Mouse (Mus musculus) lung, postnatal 4 days (tissue): ENCODE results near the gene Fnbp1l.

Experiments
- DNase-seq, 2 experiments: peaks; one replicate each; pipeline ENCODE4 v3.0.0; 2021

The Fnbp1l gene

GRCm38 (mm10) chr3:122618991-122619930, at the start of gene Fnbp1l:
Gene Fnbp1l, minus strand, starts transcription at chr3:122619715.
- DNase-seq: peak; percentile 83 to 89

- no peak for DNase-seq
Measured at GRCm38 (mm10) chr3:122660795-122661194, 41.3 kb upstream of the Fnbp1l start.

- no peak for DNase-seq
Measured at GRCm38 (mm10) chr3:122659261-122659917, 39.9 kb upstream of the Fnbp1l start.

GRCm38 (mm10) chr3:122647195-122647837, 27.8 kb upstream of the Fnbp1l start:
- DNase-seq: peak; percentile 31 to 49

GRCm38 (mm10) chr3:122640286-122640685, 20.8 kb upstream of the Fnbp1l start:
- DNase-seq: no peak

- DNase-seq: no peak
Measured at GRCm38 (mm10) chr3:122639197-122639475, 19.6 kb upstream of the Fnbp1l start.

GRCm38 (mm10) chr3:122638329-122639196, 19.0 kb upstream of the Fnbp1l start:
- DNase-seq: peak; percentile 91 to 92

- no peak for DNase-seq
Measured at GRCm38 (mm10) chr3:122637280-122637679, 17.8 kb upstream of the Fnbp1l start.

- DNase-seq: peak; percentile 34 to 60
Measured at GRCm38 (mm10) chr3:122635246-122635645, 15.7 kb upstream of the Fnbp1l start.

- peak; percentile 42 to 67 for DNase-seq
Measured at GRCm38 (mm10) chr3:122629580-122629979, 10.1 kb upstream of the Fnbp1l start.

GRCm38 (mm10) chr3:122628956-122629355, 9.4 kb upstream of the Fnbp1l start:
- no peak for DNase-seq

- DNase-seq: no peak
Measured at GRCm38 (mm10) chr3:122628546-122628945, 9.0 kb upstream of the Fnbp1l start.

GRCm38 (mm10) chr3:122627846-122628245, 8.3 kb upstream of the Fnbp1l start:
- no peak for DNase-seq

GRCm38 (mm10) chr3:122624591-122624990, 5.1 kb upstream of the Fnbp1l start:
- peak; percentile 66 to 69 for DNase-seq

GRCm38 (mm10) chr3:122620285-122620931, 893 bp upstream of the Fnbp1l start:
- DNase-seq: peak; percentile 78 to 87

GRCm38 (mm10) chr3:122619931-122620284, 393 bp upstream of the Fnbp1l start:
- no peak for DNase-seq

- peak; percentile 68 to 82 for DNase-seq
Measured at GRCm38 (mm10) chr3:122618402-122618801, 1.1 kb downstream of the Fnbp1l start.

- DNase-seq: no peak
Measured at GRCm38 (mm10) chr3:122617613-122618340, 1.7 kb downstream of the Fnbp1l start.

GRCm38 (mm10) chr3:122612537-122612936, 7.0 kb downstream of the Fnbp1l start:
- DNase-seq: no peak

GRCm38 (mm10) chr3:122611761-122612160, 7.8 kb downstream of the Fnbp1l start:
- no peak for DNase-seq

GRCm38 (mm10) chr3:122606105-122606801, 13.3 kb downstream of the Fnbp1l start:
- DNase-seq: no peak
